20 mouse cellular contexts compared by ENCODE assay signal in the genomic region with DNA sequence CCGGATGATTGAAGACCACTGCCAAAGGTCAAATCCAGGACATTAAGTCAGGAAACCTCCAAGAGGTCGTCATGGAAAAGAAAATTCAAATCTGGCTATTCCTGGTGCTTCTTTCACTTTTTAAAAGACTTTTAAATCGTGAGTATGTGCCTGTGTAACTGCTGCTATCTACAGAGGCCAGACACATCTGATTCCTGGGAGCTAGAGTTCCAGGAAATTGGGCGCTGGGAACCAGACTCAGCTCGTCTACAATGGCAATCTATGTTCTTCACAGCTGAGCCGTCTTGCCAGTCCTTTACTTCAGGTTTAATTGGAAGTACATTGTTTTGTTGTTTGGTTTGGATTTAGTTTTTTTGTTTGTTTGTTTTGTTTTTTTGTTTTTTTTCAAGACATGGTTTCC. TPM values are rescaled to one million over a fixed set of nuclear protein-coding genes. Genes with fewer than 3 reads are reported as not detected.
A peak's percentile ranks its signal among the peaks of the same experiment; 100 is the strongest.
DNase-seq lines count a peak whose midpoint lies in the region; ATAC-seq and TF ChIP-seq lines count a peak whose summit lies in the region.
"Had no signal": no experiment of that assay in that cellular context is flagged by ENCODE, and none has a peak within 500 bp of the region (broad histone marks: within the 10 kb centered on the region; RNA-seq: fewer than 3 reads in every experiment).

No protein-coding gene starts in this region.

- H3K9me3 ChIP-seq in heart, postnatal 0 days (replicated peaks; ENCODE audit: control insufficient read depth, low read length): no peaks in the 10 kb centered on the region
- no peaks in the 10 kb centered on the region for H3K9me3 ChIP-seq in MEL (replicated peaks; ENCODE audit: insufficient read depth, low read length)
- H3K9me3 ChIP-seq: hindbrain, embryonic 10.5 days; hindbrain, embryonic 15.5 days; limb, embryonic 10.5 days; limb, embryonic 15.5 days; midbrain, embryonic 13.5 days; neural tube, embryonic 13.5 days; stomach, embryonic 15.5 days had no signal

- ATAC-seq in heart, postnatal 0 days (ENCODE audit: insufficient read depth, low read depth): no peak
- ATAC-seq: Patski had no signal

- TF ChIP-seq EP300 in heart, postnatal 0 days (IDR thresholded peaks at IDR 0.05; ENCODE audit: low read depth): no peak
- peak in 1 of 2 experiments; percentile 17; a peak in 1 of 4 replicates for TF ChIP-seq EP300 in MEL (IDR thresholded peaks at IDR 0.05; ENCODE audit: low read depth in 1 of 2, low read length in 2 of 2)

- peaks cover 8% of the 10 kb centered on the region; the same call in 1 of the 2 replicates for H3K4me1 ChIP-seq in heart, postnatal 0 days (ENCODE audit: control insufficient read depth, insufficient read depth)
- H3K4me1 ChIP-seq in MEL (ENCODE audit: control insufficient read depth in 1 of 2, insufficient read depth in 2 of 2, low read length in 2 of 2): peaks cover 8 to 11% of the 10 kb centered on the region in 2 experiments

- no peak for TF ChIP-seq RAD21 in MEL (IDR thresholded peaks at IDR 0.05; ENCODE audit: low read depth, low read length)

- 80% methylated on average over 6 of the region's 6 CpGs for WGBS in heart, postnatal 0 days

- no peak overlapping the region for H3K4me3 ChIP-seq in gastrocnemius, adult 2 months
- H3K4me3 ChIP-seq in heart, postnatal 0 days (ENCODE audit: low read depth, low read length): no peak overlapping the region
- no peak overlapping the region; a peak in 1 of 4 replicates for H3K4me3 ChIP-seq in MEL (ENCODE audit: control insufficient read depth in 1 of 2, insufficient read depth in 1 of 2, low read depth in 2 of 2, low read length in 2 of 2)
- H3K4me3 ChIP-seq: erythroblast, embryonic 14.5 days; hindbrain, embryonic 15.5 days; limb, embryonic 15.5 days; midbrain, embryonic 13.5 days; neural tube, embryonic 13.5 days; stomach, embryonic 15.5 days had no signal

- no peak overlapping the region for H3K4me2 ChIP-seq in heart, postnatal 0 days (ENCODE audit: low read depth, low read length)
- H3K4me2 ChIP-seq: hindbrain, embryonic 15.5 days; limb, embryonic 15.5 days; midbrain, embryonic 13.5 days had no signal

- no peaks in the 10 kb centered on the region for H3K36me3 ChIP-seq in heart, postnatal 0 days (replicated peaks; ENCODE audit: control insufficient read depth, insufficient read depth, low read length)
- peaks cover 0 to 6% of the 10 kb centered on the region in 2 experiments; a peak in 2 of 4 replicates for H3K36me3 ChIP-seq in MEL (ENCODE audit: control insufficient read depth in 1 of 2, insufficient read depth in 2 of 2, low read length in 2 of 2)
- H3K36me3 ChIP-seq: hindbrain, embryonic 10.5 days; hindbrain, embryonic 15.5 days; limb, embryonic 10.5 days; limb, embryonic 15.5 days; midbrain, embryonic 13.5 days; neural tube, embryonic 13.5 days; stomach, embryonic 15.5 days had no signal

- TF ChIP-seq CTCF in gastrocnemius, adult 2 months (IDR thresholded peaks at IDR 0.05): no peak
- no peak for TF ChIP-seq CTCF in heart, postnatal 0 days (IDR thresholded peaks at IDR 0.05; ENCODE audit: low read depth)
- TF ChIP-seq CTCF in MEL (IDR thresholded peaks at IDR 0.05 in 2 of 3, conservative IDR thresholded peaks at IDR 0.05 in 1 of 3; ENCODE audit: control insufficient read depth in 1 of 3, insufficient read depth in 1 of 3, low read depth in 2 of 3, low read length in 3 of 3, poor library complexity in 1 of 3, severe bottlenecking in 1 of 3): no peak

- H3K9ac ChIP-seq in heart, postnatal 0 days (replicated peaks; ENCODE audit: low read depth, low read length): no peak overlapping the region
- H3K9ac ChIP-seq in MEL (ENCODE audit: control insufficient read depth, low read depth, low read length, poor library complexity, severe bottlenecking): no peak overlapping the region
- H3K9ac ChIP-seq: forebrain, postnatal 0 days; hindbrain, embryonic 15.5 days; limb, embryonic 15.5 days; midbrain, embryonic 13.5 days; neural tube, embryonic 13.5 days; stomach, embryonic 15.5 days had no signal

- H3K79me2 ChIP-seq in MEL (ENCODE audit: control insufficient read depth, insufficient read depth, low read length, poor library complexity): no peaks in the 10 kb centered on the region

- H3K27ac ChIP-seq in gastrocnemius, adult 2 months: peak overlapping the region; percentile 76
- H3K27ac ChIP-seq in heart, postnatal 0 days (ENCODE audit: low read depth): 0 out of 2 replicates have a peak overlapping the region, but pooled peaks have one; percentile 52
- no peak overlapping the region for H3K27ac ChIP-seq in MEL (ENCODE audit: control insufficient read depth, low read depth, low read length)
- H3K27ac ChIP-seq: hindbrain, embryonic 15.5 days; limb, embryonic 15.5 days; midbrain, embryonic 13.5 days; neural tube, embryonic 13.5 days; stomach, embryonic 15.5 days had no signal

- DNase-seq in gastrocnemius, adult 2 months: no peak
- DNase-seq in gastrocnemius, postnatal 14 days: no peak
- DNase-seq in heart, postnatal 0 days (ENCODE audit: low spot score): no peak
- DNase-seq in heart, adult 11 months: no peak
- DNase-seq in MEL (ENCODE audit: low read depth, low spot score): peak; percentile 35
- peak; percentile 65 for DNase-seq in c-Kit-positive CD71-positive TER-119-positive erythroid progenitor cells, embryonic 14.5 days (ENCODE audit: low spot score)
- no peak for DNase-seq in layer of hippocampus, adult 8-10 months (ENCODE audit: low spot score in 2 of 2)
- DNase-seq: cerebellum, adult 2 months; forebrain, postnatal 0 days had no signal

- TF ChIP-seq POLR2A in MEL (IDR thresholded peaks at IDR 0.05; ENCODE audit: control insufficient read depth in 1 of 2, insufficient read depth in 1 of 2, low read depth in 1 of 2, low read length in 2 of 2, poor library complexity in 1 of 2): no peak

- intact Hi-C loops in gastrocnemius, adult 2 months (cut with DNase I): loop anchor here (5.0 kb wide), 1 partner anchor 64 kb away; no protein-coding TSS in a partner anchor
- intact Hi-C loops in gastrocnemius, postnatal 14 days (cut with DNase I; ENCODE audit: low total_unique reads): no loop called here

- H3K27me3 ChIP-seq in heart, postnatal 0 days (ENCODE audit: control insufficient read depth, insufficient read depth, low read length): no peaks in the 10 kb centered on the region
- peaks cover 1 to 4% of the 10 kb centered on the region in 2 experiments; a peak in 3 of 4 replicates for H3K27me3 ChIP-seq in MEL (ENCODE audit: control insufficient read depth in 1 of 2, insufficient read depth in 2 of 2, low read length in 2 of 2)
- H3K27me3 ChIP-seq: CH12.LX; hindbrain, embryonic 15.5 days; limb, embryonic 15.5 days; neural tube, embryonic 13.5 days; Patski; stomach, embryonic 15.5 days had no signal

TF ChIP-seq in MEL, 35 proteins besides CTCF, POLR2A, EP300 and RAD21:
- TF ChIP-seq MAFK (IDR thresholded peaks at IDR 0.05; ENCODE audit: borderline replicate concordance, low read depth, low read length) (no peak), TAL1 (IDR thresholded peaks at IDR 0.05; ENCODE audit: low read length) (peak; percentile 75)

RNA-seq across cellular contexts. Expression of gene Epas1, which starts 22.2 kb away (rescaled TPM):
- total RNA-seq in gastrocnemius, adult 2 months (2021): 100 to 1,000 TPM in 1 of 2 experiments, 10 to 100 TPM in 1; 96.6 to 127 TPM
- total RNA-seq in gastrocnemius, postnatal 14 days (2021): 100 to 1,000 TPM in 1 of 2 experiments, 10 to 100 TPM in 1; 91.8 to 114 TPM
- total RNA-seq in heart, postnatal 0 days (2014; rRNA removed; ENCODE audit: low replicate concordance): 28.7 and 38.3 TPM in 2 replicates
- 9.1 and 9.2 TPM in 2 replicates for polyA plus RNA-seq in heart, postnatal 0 days (2015; fragmentation: Nextera tagmentation; extraction: Ambion mirVana)
- total RNA-seq in MEL (2012; rRNA removed): not detected in 2 replicates
- not detected for polyA plus RNA-seq in MEL (2012; ENCODE audit: insufficient read depth in 1 of 2, insufficient read length in 2 of 2, low read depth in 1 of 2, low replicate concordance in 2 of 2, missing spikeins in 1 of 2)
- total RNA-seq in layer of hippocampus, adult 8-10 months (2022): 10 to 100 TPM; 89.6 to 95.2 (median 94.2) TPM
- total RNA-seq: megakaryocyte-erythroid progenitor cell, adult 5-6 weeks had no signal

Comparison
In these comparisons a context has a peak if more than half of its experiments do, and no peak if none do; other contexts are left out.
1. DNase-seq: peak in MEL (single experiment) and c-Kit-positive CD71-positive TER-119-positive erythroid progenitor cells, embryonic 14.5 days (single experiment); none in gastrocnemius, adult 2 months (single experiment), gastrocnemius, postnatal 14 days (single experiment), heart, postnatal 0 days (single experiment), heart, adult 11 months (single experiment) and layer of hippocampus, adult 8-10 months (0 of 2).
2. RNA of gene Epas1, which starts 22.2 kb away (total RNA-seq): 96.6 to 127 TPM in gastrocnemius, adult 2 months, 91.8 to 114 TPM in gastrocnemius, postnatal 14 days, 89.6 to 95.2 TPM in layer of hippocampus, adult 8-10 months and 28.7 to 38.3 TPM in heart, postnatal 0 days; not detected in MEL; every median in the first group is over 10 times any median in the second.